ENCODE assay signal across 17 mouse cellular contexts in genomic region chr2:24929119-24929518, GRCm38 (mm10). TPM values are rescaled to one million over a fixed set of nuclear protein-coding genes. Genes with fewer than 3 reads are reported as not detected.
DNase-seq lines count a peak whose midpoint lies in the region; ATAC-seq and TF ChIP-seq lines count a peak whose summit lies in the region.
"Had no signal": no experiment of that assay in that cellular context is flagged by ENCODE, and none has a peak within 500 bp of the region (broad histone marks: within the 10 kb centered on the region; RNA-seq: fewer than 3 reads in every experiment).

No protein-coding gene starts in this region.

- H3K4me3 ChIP-seq in kidney, embryonic 16.5 days (ENCODE audit: low read length), result no peak overlapping the region
- H3K4me3 ChIP-seq in lung, postnatal 0 days (ENCODE audit: low read depth, low read length), result no peak overlapping the region
- H3K4me3 ChIP-seq: embryonic facial prominence, embryonic 13.5 days; forebrain, embryonic 12.5 days; layer of hippocampus, adult 2 months; megakaryocyte, embryonic 14.5 days had no signal

- H3K9me3 ChIP-seq in kidney, embryonic 16.5 days (ENCODE audit: low read length), result no peaks in the 10 kb centered on the region
- no peaks in the 10 kb centered on the region for H3K9me3 ChIP-seq in lung, postnatal 0 days (ENCODE audit: low read length)
- H3K9me3 ChIP-seq: embryonic facial prominence, embryonic 13.5 days; forebrain, embryonic 12.5 days; megakaryocyte, embryonic 14.5 days had no signal

- peaks cover 9% of the 10 kb centered on the region for H3K4me1 ChIP-seq in kidney, embryonic 16.5 days (ENCODE audit: insufficient read depth, low read length)
- H3K4me1 ChIP-seq in lung, postnatal 0 days (ENCODE audit: insufficient read depth, low read depth, low read length), result peaks cover 14% of the 10 kb centered on the region

- no peak overlapping the region for H3K4me2 ChIP-seq in kidney, embryonic 16.5 days (replicated peaks; ENCODE audit: low read depth, low read length)
- peak overlapping the region; percentile 25; the same call in 1 of the 2 replicates for H3K4me2 ChIP-seq in lung, postnatal 0 days (replicated peaks; ENCODE audit: low read depth, low read length)
- H3K4me2 ChIP-seq: forebrain, embryonic 12.5 days; heart, embryonic 11.5 days; liver, embryonic 11.5 days had no signal

- 0 out of 2 replicates have a peak, but pooled peaks have one; percentile 16 for TF ChIP-seq CTCF in lung, postnatal 0 days (IDR thresholded peaks at IDR 0.05)

- peak; percentile 60 for DNase-seq in urinary bladder, postnatal 14 days (ENCODE audit: low spot score)
- no peak for DNase-seq in urinary bladder, postnatal 4 days (ENCODE audit: low spot score in 2 of 2)
- peak; percentile 88 for DNase-seq in lung, postnatal 0 days (ENCODE audit: low spot score)
- DNase-seq in ovary, adult 18-20 months (ENCODE audit: low spot score), result no peak
- no peak for DNase-seq in gastrocnemius, adult 8-10 months (ENCODE audit: low spot score in 2 of 2)
- no peak for DNase-seq in ovary, postnatal 10 days (ENCODE audit: low spot score)
- no peak for DNase-seq in right cerebral cortex, adult 18-20 months
- DNase-seq: B cell, adult 2 months; cerebellum, postnatal 14 days; thymus, adult 18-20 months had no signal

- TF ChIP-seq EP300 in lung, postnatal 0 days (IDR thresholded peaks at IDR 0.05), result peak; percentile 72

- ATAC-seq in kidney, embryonic 16.5 days (ENCODE audit: low FRiP score, low TSS enrichment), result 0 out of 2 replicates have a peak, but pooled peaks have one; percentile 37
- peak; percentile 73 for ATAC-seq in lung, postnatal 0 days

- no peaks in the 10 kb centered on the region for H3K27me3 ChIP-seq in kidney, embryonic 16.5 days (ENCODE audit: insufficient read depth, low read length)
- no peaks in the 10 kb centered on the region for H3K27me3 ChIP-seq in lung, postnatal 0 days (replicated peaks; ENCODE audit: insufficient read depth, low read length)
- H3K27me3 ChIP-seq: megakaryocyte, embryonic 14.5 days had no signal

- no peak overlapping the region; the same call in 1 of the 2 replicates for H3K27ac ChIP-seq in kidney, embryonic 16.5 days (ENCODE audit: low read length)
- peak overlapping the region; percentile 92 for H3K27ac ChIP-seq in lung, postnatal 0 days (ENCODE audit: low read length)
- H3K27ac ChIP-seq: forebrain, embryonic 12.5 days; layer of hippocampus, adult 2 months had no signal

- no peaks in the 10 kb centered on the region for H3K36me3 ChIP-seq in kidney, embryonic 16.5 days (ENCODE audit: insufficient read depth, low read length)
- H3K36me3 ChIP-seq in lung, postnatal 0 days (ENCODE audit: insufficient read depth, low read length), result no peaks in the 10 kb centered on the region
- H3K36me3 ChIP-seq: forebrain, embryonic 12.5 days had no signal

- 52% methylated on average over 2 of the region's 2 CpGs for WGBS in kidney, embryonic 16.5 days
- 40% methylated on average over 2 of the region's 2 CpGs for WGBS in lung, postnatal 0 days

- H3K9ac ChIP-seq in kidney, embryonic 16.5 days (replicated peaks; ENCODE audit: low read length), result no peak overlapping the region
- H3K9ac ChIP-seq in lung, postnatal 0 days (replicated peaks; ENCODE audit: low read depth), result no peak overlapping the region
- H3K9ac ChIP-seq: embryonic facial prominence, embryonic 13.5 days; forebrain, embryonic 12.5 days had no signal

RNA-seq across cellular contexts. Expression of gene Arrdc1, which starts 5.9 kb away (rescaled TPM):
- polyA plus RNA-seq in kidney, embryonic 16.5 days (2015; fragmentation: Nextera tagmentation; extraction: Ambion mirVana), result 63.3 and 63.5 TPM in 2 replicates
- polyA plus RNA-seq in lung, postnatal 0 days (2015; fragmentation: Nextera tagmentation; extraction: Ambion mirVana), result 174 and 180 TPM in 2 replicates
- total RNA-seq in gastrocnemius, adult 8-10 months (2022), result 1 to 10 TPM; 1.2 to 3.3 (median 2.2) TPM

RNA-seq across cellular contexts. Expression of gene Ehmt1, which starts 9.7 kb away (rescaled TPM):
- polyA plus RNA-seq in kidney, embryonic 16.5 days (2015; fragmentation: Nextera tagmentation; extraction: Ambion mirVana), result 87.7 and 91.7 TPM in 2 replicates
- polyA plus RNA-seq in lung, postnatal 0 days (2015; fragmentation: Nextera tagmentation; extraction: Ambion mirVana), result 39.1 and 45.0 TPM in 2 replicates
- total RNA-seq in gastrocnemius, adult 8-10 months (2022), result 10 to 100 TPM; 17.6 to 24.3 (median 22.1) TPM

RNA-seq across cellular contexts. Expression of gene Zmynd19, which starts 20.5 kb away (rescaled TPM):
- polyA plus RNA-seq in kidney, embryonic 16.5 days (2015; fragmentation: Nextera tagmentation; extraction: Ambion mirVana), result 4.2 and 7.9 TPM in 2 replicates
- 5.0 and 7.3 TPM in 2 replicates for polyA plus RNA-seq in lung, postnatal 0 days (2015; fragmentation: Nextera tagmentation; extraction: Ambion mirVana)
- 10 to 100 TPM; 19.9 to 24.0 (median 23.1) TPM for total RNA-seq in gastrocnemius, adult 8-10 months (2022)

RNA-seq across cellular contexts. Expression of gene Dph7, which starts 33.1 kb away (rescaled TPM):
- polyA plus RNA-seq in kidney, embryonic 16.5 days (2015; fragmentation: Nextera tagmentation; extraction: Ambion mirVana), result 29.8 and 32.3 TPM in 2 replicates
- 12.3 and 13.3 TPM in 2 replicates for polyA plus RNA-seq in lung, postnatal 0 days (2015; fragmentation: Nextera tagmentation; extraction: Ambion mirVana)
- 1 to 10 TPM; 3.8 to 4.3 (median 4.2) TPM for total RNA-seq in gastrocnemius, adult 8-10 months (2022)

RNA-seq across cellular contexts. Expression of gene Mrpl41, which starts 45.8 kb away (rescaled TPM):
- polyA plus RNA-seq in kidney, embryonic 16.5 days (2015; fragmentation: Nextera tagmentation; extraction: Ambion mirVana), result 109 and 118 TPM in 2 replicates
- 90.0 and 98.4 TPM in 2 replicates for polyA plus RNA-seq in lung, postnatal 0 days (2015; fragmentation: Nextera tagmentation; extraction: Ambion mirVana)
- 10 to 100 TPM; 33.0 to 39.9 (median 34.9) TPM for total RNA-seq in gastrocnemius, adult 8-10 months (2022)

Comparison
In these comparisons a context has a peak if more than half of its experiments do, and no peak if none do; other contexts are left out.
1. DNase-seq: peak in urinary bladder, postnatal 14 days (single experiment) and lung, postnatal 0 days (single experiment); none in urinary bladder, postnatal 4 days (0 of 2), ovary, adult 18-20 months (single experiment), gastrocnemius, adult 8-10 months (0 of 2), ovary, postnatal 10 days (single experiment) and right cerebral cortex, adult 18-20 months (single experiment).